Mouse (Mus musculus): ENCODE results near the gene Sorbs2.

The Sorbs2 gene

DNA sequence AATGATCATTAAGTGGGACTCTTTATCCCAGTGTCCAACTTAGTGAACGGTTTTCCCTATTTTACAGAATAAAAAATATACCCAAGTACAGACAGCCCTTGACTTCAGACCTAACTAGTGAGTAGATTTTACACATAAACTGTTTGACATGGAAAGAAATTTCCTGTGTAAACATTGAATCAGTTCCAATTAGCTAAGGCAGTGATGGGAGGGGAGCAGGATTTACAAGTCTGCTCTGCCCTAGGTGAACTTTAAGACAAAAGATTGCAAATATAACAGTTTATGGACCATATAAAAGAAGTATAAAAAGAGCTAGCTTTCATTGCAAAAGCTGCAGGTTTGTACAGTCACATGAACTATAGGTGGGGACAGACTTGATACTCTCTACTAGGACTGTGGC, 253.5 kb downstream of the Sorbs2 start:
- DNase-seq = no peak

DNA sequence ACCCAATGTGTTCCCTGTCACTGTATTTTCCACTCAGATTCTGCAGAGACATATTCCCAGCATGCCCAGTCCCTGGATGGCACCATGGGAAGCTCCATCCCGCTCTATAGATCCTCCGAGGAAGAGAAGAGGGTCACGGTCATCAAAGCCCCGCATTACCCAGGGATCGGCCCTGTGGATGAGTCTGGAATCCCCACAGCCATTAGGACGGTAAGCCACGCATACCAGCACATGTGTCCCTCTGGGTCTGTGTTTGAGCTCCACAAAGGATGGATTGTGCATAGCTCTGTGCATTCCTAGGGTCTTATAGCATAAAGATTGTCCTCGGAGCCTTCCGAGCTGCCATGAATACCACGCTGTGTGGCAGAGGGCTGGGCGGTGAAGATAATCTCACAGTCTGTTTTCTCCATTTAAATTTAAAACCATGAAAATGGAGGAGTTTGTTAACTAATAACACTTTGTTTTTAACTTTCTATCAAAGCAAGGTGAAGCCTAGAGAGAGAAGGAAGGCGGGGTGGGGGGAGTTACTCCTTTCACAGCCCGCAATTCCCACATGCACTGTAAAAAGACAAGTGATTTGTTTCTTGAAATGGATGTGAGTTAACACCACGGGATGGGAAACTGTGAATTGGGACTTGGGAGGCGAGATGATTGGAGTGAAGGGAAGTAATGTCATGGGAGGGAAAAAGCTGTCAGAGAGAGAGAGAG, 255.5 kb downstream of the Sorbs2 start:
- DNase-seq = peak; percentile 89

DNA sequence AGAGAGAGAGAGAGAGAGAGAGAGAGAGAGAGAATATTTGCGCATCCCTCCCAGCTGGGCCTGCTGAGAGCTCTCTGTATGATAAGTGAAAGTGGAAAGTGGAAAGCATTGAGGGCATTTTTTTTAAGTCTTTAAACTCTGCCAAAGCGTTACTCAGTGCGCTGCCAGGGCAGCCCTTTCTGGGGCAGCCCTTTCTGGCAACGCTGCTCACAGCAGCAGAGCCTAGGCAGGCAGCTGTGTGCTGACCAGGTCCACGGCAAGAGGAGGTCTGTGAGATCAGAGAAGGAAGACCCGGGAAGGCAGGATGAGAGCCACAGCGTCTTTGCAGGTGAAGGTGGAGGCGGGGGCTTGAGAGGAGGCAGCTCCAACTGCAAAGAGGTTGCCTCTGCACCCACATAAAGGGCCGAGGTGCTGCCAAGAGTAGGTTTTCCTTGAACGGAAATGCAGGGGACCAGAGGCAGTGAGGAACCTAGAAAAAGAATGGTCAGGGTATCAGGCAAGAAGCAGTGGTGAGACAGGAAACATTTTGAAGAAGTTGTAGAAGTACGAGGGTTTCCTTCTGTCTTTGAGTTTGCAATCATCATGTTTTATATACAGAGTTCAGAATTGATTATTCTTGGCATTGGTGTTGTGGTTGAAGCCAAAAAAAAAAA, 256.2 kb downstream of the Sorbs2 start:
- DNase-seq = peak; percentile 96

DNA sequence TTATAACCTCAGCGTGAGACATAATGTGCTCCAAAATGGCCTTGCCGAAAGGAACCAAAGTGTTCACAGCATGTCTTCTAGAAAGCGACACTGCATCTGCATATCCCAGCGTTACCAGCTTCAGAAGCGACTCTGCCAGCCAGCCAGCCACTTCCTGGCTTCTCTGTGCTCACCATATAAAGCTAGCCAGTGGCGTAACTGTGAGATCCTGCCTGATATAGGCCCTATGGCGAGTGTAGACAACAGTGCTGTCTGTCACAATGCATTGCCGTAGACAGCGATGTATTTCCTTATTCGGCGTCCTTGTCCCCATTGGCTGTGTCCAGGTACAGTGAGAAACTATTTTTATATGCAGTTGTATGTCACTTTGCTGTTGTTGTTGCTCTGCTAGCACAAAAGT, 258.6 kb downstream of the Sorbs2 start:
- DNase-seq = no peak

DNA sequence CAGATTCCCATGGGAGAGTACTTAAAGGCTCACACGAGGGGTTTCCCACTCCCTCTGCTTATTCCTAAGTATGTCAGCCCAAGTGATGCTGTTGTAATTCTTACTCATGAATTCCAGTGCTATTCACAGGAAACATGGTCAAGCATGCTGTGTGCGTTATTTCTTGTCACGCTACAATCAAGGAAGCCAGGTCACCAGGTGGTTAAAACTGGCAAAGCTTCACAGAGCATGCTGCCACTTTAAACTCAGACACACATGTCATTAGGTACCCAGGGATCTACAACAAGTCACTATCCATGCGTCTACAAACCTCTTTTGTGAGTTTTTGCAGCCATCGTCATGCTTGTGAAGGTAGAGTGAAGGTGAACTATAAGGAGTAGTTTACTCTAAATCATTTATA, 267.3 kb downstream of the Sorbs2 start:
- DNase-seq = no peak

DNA sequence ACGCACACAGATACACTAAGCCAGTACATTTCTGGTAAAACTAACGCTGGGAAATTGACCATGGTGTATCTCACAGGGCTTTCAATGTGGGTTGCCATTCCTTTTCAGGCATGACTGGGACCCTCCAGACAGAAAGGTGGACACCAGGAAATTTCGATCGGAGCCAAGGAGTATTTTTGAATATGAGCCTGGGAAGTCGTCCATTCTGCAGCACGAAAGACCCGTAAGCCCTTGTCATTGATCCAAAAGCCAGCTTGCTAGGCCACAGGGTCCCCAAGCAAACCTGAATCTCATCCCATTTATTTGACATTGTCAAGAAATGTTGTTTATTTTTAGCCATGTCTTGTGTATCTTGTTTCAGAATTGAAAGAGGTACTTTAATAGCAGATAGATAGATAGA, 267.9 kb downstream of the Sorbs2 start:
- no peak for DNase-seq

DNA sequence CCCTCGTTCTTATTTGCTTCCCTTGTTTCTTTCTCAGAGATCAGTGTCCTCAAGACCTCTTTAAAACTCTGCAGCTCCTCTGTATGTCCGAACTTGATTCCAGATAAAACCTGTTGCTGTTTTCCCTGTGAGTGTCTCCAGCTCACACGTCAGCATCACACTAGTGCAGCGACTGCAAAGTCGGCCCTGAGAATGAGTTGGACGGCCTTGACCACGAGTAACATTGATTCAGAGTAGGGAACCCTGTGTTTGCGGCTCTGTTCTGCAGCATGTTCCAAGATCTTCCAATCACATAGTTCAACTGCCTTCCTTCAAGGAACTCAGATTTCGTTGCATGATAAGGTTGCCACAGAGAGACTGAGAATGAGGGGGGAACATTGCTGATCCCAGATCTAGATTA, 268.8 kb downstream of the Sorbs2 start:
- no peak for DNase-seq

DNA sequence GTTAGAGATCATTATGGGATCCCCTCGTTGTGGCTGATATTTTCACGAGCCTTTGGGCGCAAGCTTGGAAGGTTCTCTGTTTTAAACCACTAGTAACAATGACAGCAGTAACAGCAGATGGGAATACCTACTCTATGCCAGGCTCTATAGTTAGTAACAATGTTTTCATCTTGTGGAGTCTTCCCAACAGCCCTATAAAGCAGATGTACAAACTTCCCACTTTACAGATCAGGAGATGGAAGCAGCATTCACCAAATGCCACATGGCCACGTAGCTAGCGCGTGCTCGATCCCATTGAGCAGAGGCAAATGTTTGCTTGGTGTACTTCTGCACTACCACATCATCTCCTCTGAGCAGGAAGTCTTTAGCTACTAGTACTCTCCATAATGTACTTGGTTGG, 269.4 kb downstream of the Sorbs2 start:
- no peak for DNase-seq

DNA sequence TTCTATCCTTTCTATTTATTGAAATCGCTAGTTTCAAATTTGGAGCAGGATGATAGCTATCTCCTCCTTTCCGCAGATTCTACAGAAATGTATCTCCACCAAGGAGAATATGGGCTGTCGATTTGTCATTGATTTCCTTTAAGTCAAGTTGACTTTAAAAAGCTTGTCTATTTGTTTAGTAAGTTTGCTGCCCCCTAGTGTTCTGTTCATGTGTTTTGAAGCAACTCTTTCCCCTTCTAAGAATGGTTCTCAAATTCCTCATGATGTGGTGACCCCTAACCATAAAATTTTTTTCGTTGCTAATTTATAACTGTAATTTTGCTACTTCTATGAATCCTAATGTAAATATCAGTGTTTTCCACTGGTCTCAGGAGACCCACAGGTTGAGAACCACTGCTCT, 273.0 kb downstream of the Sorbs2 start:
- no peak for DNase-seq

DNA sequence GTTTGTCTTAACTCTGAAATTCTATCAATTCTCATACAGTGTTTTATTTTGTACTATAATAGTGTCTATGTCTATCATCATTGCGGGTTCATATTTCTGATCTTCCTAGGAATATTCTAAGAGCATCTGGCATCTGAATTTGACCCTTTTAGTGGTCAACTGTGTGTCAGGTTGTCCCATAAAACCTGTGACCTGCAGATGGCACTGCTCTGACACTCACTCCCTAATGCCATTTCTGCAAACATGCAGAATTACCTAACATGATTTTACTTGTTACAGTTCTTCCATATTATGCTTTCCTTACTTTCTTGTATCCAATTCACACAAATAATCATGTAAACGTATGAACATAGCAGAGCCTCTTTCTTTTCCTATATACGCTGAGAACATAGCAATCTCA, 281.0 kb downstream of the Sorbs2 start:
- DNase-seq = no peak

DNA sequence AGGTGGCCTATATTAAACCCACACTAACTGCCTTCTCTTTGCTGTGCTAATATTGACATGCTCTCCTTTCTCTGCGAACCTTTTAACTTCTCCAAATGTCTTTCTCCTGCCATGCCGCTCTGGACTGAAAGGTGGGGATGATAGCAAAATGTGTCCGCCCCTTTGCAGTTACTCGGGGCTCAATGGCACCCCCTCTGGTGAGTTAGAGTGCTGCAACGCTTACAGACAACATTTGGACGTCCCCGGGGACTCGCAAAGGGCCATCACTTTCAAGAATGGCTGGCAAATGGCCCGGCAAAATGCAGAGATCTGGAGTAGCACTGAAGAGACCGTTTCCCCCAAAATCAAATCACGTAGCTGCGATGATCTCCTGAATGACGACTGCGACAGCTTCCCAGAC, 287.3 kb downstream of the Sorbs2 start:
- DNase-seq = no peak

DNA sequence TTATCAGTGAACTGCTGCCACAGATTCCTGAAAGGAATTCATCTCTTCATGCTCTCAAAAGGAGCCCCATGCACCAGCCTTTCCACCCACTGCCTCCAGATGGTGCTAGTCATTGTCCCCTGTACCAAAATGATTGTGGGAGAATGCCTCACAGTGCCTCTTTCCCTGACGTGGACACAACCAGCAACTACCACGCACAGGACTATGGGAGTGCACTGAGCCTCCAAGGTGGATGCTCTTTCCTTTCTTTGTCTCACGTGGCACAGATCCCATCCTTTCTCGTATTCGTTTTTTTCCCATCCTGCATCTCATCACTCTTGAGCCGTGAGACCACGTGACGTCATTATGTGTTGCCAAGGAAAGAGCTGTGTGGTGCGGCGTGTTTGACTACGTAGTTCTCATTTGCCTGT, 288.7 kb downstream of the Sorbs2 start:
- peak; percentile 90 for DNase-seq

DNA sequence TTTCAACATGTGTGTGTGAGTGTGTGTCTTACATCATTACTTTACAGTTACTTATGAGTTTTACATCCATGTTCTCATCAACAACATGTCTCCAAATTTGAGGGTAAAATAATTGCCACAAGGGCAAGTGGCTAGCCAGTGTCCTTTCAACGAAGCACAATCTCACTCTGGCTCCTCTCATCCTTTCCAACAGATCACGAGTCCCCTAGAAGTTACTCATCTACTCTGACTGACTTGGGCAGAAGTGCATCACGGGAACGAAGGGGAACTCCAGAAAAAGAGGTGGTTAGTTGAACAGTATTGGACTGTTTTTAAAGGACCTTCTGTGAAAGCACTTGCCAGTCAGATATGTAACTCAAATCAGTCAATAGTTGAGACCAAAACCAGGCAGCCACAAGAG, 291.9 kb downstream of the Sorbs2 start:
- DNase-seq = no peak

DNA sequence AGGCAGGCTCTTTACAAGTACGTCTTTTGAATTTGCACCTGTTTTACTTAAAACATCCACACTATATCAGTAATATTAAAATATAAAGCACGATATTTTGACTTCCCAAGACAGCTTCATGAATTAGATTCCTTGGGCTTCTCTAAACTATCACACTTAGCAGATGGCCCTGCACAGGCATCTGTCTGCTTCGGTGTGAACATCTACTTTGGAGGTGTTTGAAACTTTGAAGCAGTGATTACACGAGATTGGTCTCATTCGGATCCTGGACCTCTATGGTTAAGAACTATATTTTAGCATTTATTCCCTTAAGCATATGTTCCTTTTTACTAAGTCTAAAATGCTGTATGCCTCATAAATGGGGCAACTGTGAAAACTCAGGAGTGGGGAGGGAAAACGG, 301.0 kb downstream of the Sorbs2 start:
- DNase-seq = no peak

DNA sequence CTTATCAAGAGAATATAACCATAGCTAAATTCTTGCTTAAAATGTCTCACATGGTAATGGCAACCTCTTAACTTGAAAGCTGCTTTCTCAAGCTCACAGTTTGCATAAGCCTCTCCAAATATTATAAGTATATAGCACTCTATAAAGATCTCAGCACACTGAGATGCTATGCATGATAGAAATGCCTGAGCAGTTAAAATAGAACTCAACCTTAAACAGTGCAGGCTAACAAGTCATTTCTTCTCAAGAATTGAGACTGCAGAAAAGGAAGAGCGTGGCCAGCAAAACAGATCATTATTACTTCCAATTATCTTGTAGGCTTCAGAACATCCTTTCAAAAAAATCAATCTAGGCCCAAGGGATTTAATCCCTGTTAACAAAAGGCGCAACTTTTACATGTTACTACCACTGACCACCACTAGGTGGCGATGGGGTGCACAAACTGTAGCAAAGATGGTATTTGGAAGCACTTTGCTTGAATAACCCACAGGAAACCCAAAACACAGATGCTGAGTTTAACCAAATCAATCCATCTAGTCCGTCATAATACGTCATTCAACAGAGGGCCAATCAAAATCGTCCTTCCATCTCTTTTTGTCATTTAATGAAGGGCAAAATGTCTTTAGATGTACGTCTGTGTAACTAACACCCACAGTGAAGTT, 309.3 kb downstream of the Sorbs2 start:
- DNase-seq = no peak

DNA sequence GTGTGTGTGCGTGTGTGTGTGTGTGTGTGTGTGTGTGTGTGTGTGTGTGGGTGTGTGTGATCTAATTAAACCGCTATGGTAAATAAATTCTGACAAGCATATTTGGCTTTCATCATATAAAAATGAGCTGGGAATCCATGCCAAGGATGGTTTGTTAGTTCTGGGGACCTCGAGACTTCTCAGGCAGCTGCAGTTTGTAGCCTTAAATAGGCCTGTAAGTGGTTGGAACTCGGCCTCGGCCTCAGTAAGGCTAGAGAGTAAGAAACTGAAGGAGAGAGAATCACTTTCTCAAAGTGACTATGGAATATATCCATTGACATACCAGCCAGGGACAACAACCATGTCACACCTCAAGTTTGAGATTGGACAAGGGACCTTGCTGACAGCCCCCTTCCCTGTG, 314.1 kb downstream of the Sorbs2 start:
- no peak for DNase-seq

DNA sequence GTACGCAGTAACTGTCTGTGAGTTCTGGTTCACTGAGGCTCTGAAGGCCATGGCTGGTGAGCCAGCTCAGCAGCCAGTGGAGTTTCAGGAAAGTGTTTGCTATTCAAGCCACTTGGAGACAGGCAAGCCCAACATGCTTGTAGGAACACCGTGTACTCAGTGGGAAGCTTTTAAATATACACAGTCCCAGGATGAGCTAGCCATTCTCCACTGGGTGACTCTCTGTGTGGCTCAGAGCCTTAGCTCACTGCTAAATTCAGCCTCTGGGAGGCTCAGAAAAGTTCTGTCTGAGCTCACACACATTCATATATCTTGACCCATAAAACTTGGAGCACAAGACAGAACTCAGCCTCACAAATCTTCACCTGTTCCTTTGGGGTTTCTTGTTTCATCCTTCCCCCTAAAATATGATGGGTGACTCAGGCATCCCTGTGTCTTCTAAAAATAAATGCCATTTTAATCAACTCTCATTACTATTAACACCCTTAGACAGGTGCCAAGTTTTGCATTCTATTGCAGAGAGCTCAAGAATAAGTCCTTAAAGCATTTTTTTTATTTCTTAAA, 322.5 kb downstream of the Sorbs2 start:
- peak; percentile 87 for DNase-seq

DNA sequence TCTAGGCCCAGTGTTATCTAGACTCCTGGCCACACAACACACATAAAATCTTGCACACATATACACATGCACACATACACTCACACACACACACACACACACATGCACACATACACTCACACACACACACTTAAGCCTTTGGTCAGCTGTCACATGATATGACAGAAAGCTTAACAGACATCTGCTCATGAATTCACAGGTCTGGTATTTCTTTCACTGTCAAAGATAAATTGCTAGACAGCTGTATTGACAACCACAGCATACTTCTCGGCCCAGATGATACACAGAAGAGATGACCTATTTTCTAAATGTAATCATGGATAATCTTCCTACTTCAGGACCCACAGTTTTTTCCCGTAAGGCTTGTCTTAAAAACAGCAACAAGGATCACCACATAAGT, 326.3 kb downstream of the Sorbs2 start:
- no peak for DNase-seq

DNA sequence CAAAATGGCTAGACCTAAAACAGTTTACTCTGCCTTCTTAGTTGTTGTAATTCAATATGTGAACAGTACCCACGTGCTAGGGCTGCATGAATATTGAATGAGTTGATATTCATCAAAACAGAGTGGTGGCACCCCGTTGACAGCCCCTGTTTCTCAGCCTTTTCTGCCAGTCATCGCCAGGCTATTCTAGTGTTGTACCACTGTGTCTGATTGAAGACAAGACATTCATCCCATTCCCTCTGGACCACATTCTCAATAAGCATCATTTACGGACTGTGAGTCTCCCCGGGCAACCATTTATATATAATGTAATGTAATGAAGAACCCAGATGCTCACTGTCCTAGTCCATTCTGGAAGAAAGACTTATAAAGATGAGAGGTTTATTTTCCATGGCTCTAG, 335.7 kb downstream of the Sorbs2 start:
- DNase-seq = peak; percentile 65

DNA sequence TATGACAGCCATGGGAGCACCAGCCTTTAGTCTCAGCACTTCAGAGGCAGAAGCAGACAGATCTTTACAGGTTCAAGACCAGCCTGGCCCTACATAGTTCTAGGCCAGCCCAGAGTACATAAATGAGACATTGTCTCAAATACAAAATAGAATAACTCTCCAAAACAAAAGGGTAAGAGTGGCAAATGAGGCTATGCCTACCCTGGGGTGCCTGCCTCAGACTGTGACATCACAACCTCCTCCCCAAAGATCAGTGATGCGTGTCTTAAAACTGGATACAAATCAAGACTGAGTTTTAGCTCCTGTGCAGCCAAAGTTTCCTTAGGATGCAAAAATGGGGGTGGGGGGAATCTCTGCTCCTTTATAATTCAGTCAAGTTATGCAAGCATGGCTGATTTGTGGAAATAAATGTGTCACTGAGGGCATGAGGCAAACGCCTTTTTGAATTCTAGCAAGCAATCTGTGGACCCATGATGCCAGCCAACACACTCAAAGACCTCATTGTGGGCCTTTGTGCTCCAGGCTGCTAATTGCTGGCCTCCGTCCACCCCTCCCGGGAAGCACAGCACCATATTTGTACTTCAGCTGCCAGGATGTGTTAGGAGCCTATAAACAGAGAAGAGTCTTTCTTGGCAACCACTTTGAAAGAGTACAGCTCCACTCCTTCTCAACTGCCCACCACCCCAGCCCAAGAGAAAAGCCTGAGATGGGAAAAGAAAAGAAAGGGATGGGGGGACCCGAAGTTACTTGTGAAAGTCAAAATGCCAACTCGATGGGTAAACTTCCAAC, 336.7 kb downstream of the Sorbs2 start:
- peak; percentile 95 for DNase-seq

DNA sequence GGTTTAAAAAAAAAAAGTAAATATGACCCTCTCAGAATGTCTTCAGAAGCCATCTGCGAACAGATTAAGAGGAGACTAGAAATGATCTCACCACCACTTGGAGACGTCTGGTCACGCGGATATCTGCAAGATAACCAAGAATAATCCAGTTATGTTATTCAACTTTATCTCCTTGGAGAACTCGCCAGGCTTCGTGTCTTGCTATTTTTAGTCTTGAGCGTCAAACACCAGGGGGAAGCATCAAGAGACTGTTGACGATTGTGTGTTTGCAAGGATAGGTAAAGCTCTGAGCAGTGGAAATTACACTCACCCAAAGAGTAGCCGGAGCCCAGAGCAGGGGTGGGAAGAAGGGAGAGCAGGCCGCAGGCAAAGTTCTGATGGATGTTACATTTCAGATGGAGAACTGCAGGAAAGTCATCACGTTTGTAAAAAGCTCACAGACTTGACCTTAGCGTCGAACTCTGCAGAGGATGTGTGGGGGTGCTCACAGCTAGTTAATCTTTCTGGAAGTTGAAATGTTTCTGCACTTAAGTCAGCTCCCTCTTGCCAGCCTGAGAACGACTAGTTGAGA, 337.4 kb downstream of the Sorbs2 start:
- DNase-seq = peak; percentile 97

DNA sequence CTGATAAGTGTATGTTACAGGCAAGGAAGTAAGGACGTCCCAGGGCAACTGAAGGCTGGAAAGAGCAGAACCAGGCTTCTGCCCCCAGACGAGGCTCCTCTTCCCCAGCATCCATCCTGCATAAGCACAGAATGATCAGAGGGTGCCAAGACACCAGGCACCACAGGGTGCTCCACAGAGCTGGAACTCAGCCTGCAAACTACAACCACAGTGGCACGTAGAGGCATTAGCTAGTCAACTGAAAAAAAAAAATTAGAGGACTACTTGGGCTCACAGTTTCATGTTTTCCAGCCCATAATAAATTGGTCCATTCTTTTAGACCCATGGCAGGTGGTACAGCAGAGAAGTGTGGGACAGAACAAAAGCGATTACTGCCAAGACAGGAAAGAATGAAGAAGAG, 338.3 kb downstream of the Sorbs2 start:
- DNase-seq = peak; percentile 55

DNA sequence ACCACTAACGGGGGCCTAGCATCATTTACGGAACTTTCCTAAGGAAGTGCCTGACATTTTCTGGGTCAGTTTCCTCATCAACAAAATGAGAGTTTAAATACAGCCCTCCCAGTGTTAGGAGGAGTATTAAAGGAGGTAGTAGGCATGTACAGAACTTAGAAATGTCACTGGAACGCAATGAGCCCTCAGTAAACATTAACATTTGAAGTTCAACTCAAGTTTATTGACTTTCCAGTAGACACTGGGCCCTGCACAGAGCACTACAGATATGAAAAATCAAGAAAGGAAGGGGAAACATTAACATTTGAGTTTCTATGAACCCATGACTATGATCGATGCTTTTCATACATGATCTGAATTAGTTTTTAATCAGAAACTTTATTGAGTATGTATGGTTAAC, 347.5 kb downstream of the Sorbs2 start:
- DNase-seq = no peak

All from heart, adult 11 months (tissue).